Mouse (Mus musculus) embryo, embryonic 10.5 days (tissue): ENCODE data around the gene Mrpl19.

Experiments used
- DNase-seq: peaks from one replicate; pipeline ENCODE4 v3.0.0-alpha.2; 2015; ENCODE audit warnings: low spot score

Gene Mrpl19

GRCm38 (mm10) chr6:81965296-81966067 is at the start of gene Mrpl19:
Gene Mrpl19 (minus strand): TSS chr6:81965958.
- peak; percentile 97 for DNase-seq

GRCm38 (mm10) chr6:82012392-82012791 is 46.6 kb upstream of the Mrpl19 start:
- no peak for DNase-seq

GRCm38 (mm10) chr6:81990049-81990810 is 24.5 kb upstream of the Mrpl19 start:
- DNase-seq: no peak

GRCm38 (mm10) chr6:81988341-81988740 is 22.6 kb upstream of the Mrpl19 start:
- no peak for DNase-seq

GRCm38 (mm10) chr6:81987580-81987979 is 21.8 kb upstream of the Mrpl19 start:
- no peak for DNase-seq

GRCm38 (mm10) chr6:81987010-81987409 is 21.3 kb upstream of the Mrpl19 start:
- peak; percentile 88 for DNase-seq

GRCm38 (mm10) chr6:81986599-81986998 is 20.8 kb upstream of the Mrpl19 start:
- DNase-seq: no peak

DNA sequence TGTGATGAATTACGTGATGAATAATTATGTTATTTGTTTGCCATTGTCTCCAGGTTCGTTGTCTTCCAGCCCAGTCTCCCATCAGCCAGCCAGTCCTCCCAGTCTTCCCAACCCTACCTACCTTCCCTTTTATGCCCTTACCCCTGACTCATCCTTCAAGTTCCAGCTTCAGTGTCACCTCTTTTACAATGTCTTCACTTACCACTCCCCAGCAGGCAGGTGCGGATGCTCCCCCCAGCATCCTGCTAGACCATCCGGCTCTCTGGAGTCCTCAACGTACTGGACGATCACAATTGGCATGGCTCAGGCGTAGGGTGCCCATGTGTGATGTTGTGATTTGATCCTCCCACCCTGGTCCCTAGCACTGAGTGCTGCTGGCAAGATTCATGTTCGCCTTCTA is 20.4 kb upstream of the Mrpl19 start:
- DNase-seq: no peak

DNA sequence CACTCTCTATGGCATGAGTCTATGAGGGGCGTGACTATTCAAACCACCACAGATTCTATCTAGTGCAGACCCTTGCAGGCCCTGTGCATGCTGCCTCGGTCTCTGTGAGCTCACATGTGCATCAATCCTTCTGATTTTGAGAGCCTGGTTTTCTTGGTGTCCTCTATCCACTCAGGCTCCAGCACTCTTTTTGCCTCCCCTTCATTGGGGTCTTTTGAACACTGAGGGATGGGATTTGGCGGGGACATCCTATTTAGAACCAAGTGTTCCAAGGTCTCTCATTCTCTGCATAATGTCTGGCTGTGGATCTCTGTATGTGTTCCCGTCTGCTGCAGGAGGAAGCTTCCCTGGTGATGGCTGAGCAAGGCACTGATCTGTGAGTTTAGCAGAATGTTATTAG is 13.5 kb upstream of the Mrpl19 start:
- no peak for DNase-seq

DNA sequence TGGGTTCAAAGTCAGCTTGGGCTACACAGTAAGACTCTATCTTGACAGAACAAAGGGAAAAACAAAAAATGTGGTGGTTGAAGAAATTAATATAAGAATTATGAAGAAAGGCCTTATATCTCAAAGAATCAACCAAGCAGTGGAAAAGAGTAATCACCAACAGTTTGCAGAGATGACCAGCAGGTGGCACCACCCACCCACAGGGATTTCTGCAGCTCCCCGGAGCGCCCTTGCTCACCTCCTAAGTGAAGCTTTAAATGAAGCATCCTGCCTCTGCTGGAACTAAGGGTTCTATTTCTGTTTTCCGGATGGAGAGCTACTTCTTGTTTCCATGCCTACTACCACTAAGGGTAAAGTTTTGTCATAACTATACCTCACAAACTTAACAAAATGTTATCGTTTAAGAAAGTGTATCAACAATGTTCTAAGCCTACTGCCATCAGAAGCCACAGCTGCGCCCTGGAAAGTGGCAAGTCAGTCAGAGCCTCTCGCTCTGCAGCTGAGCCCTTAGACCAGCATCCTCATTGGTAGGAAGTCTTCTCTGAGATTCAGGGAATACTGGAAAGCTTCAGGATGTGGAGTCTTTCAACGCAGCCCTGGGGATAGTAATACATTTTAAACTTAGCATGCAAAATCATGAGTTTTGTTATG is 10.3 kb upstream of the Mrpl19 start:
- DNase-seq: peak; percentile 82

DNA sequence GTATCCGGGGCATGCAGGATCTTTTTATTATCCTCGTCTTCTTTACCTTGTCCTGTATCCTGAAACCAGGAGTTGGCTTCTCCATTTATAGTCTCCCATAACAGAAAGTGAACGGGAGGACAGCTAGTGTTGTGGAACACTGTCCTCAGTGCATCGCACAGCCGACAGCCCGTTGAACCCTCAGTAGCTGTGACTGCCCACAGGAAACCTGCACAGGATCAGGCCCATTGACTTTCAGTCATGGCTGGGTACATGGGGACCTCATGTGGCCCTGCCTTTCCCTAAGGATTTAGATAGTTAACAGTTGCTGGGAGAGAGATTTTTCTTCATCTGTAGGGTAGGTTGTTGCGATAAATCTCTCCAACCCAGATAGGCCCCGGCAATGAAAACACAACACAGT is 6.8 kb upstream of the Mrpl19 start:
- DNase-seq: no peak

DNA sequence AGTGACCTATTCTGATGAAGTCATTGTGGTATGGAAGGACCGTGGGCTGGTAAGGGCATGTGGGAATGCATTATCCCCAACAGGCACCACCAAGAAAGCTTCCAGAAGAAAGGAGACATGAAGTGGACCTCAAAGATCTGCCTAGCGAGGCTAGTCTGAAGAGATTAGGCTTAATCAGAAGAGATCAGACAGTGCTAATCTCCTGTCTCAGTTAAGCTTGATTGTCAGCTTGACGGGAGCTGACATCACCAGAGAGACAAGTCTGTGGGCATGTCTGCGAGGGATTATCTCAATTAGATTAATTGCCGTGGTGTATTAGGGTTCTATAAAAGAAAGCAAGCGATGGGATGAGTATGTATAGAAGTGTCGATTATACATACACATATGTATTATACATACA is 5.4 kb upstream of the Mrpl19 start:
- no peak for DNase-seq

GRCm38 (mm10) chr6:81966068-81966544 is 348 bp upstream of the Mrpl19 start:
- DNase-seq: no peak

DNA sequence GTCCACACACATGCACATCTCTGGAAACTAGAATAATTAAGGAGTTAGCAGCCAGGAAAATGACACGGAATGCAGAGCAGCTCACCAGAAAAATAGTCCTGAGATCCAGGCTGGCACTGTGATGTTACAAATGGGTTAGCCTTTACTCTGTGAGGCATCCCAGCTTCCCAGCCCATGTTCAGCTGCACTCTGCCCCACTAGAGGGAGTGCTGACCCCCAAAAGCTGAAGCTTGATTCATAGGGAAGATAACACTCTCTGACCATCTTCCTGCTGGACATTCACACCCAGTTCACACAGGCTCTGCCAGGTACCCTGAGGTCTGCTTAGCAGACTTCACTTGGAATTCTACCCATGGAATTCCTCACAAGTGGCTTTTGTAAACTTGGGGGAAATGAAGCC is 5.5 kb downstream of the Mrpl19 start:
- no peak for DNase-seq

- no peak for DNase-seq
Observed at GRCm38 (mm10) chr6:81959866-81960265, 5.9 kb downstream of the Mrpl19 start.

GRCm38 (mm10) chr6:81957992-81958391 is 7.8 kb downstream of the Mrpl19 start:
- DNase-seq: no peak

DNA sequence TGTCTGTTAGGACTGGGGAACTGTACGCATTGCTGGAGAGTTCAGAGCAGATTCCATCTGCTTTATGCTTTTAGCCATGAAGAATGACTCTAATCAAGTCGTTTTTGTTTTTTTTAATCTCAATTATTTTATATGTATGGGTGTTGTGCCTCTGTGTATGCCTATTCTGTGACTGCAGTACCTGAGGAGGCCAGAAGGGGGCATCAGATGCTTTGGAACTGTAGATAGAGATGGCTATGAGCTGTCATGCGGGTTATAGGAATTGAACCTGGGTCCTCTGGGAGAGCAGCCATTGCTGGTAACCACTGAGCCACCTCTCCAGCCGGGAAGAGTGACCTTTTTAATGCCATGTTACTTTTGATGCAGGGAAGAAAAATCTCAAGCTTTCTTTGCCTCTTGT is 9.4 kb downstream of the Mrpl19 start:
- peak; percentile 19 for DNase-seq

DNA sequence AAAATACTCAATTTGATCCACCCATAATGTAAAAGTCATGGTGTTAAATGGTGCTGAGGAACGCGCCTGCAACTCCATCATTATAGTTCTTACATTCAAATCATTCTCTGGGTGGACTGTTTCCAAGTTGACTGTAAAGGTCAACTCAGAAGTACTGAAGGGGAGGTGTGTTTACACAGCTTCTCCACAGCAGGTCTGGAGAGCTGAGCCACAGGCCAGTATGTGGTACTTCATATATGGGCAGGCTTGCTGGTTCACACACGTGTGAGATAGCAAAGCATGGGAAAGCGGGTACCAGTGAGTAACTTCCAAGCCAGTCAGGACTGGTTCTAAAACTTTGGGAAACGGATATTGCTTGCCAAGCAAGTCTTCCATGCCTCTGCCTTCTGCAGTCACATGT is 10.6 kb downstream of the Mrpl19 start:
- DNase-seq: no peak

- DNase-seq: no peak
Observed at GRCm38 (mm10) chr6:81946906-81947305, 18.9 kb downstream of the Mrpl19 start.

DNA sequence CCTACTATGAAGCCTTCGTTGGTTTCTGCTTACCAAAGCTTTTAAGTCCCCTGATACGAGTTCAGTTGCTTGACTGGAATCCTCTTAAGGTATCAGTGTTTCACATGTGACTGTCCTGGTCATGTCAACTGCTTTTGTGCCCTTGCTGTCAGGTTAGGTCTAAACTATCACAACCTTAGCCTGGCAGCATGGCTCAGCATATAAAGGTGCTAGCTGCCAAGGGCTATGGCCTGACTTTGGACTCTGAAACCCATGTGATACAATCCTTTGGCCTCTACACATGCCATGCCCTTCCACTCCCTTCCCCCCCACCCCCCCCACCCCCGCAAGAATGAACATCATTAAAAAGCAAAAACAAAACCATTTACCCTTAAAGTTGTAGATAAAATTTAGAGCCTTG is 21.3 kb downstream of the Mrpl19 start:
- DNase-seq: no peak

- DNase-seq: no peak
Observed at GRCm38 (mm10) chr6:81943281-81943680, 22.5 kb downstream of the Mrpl19 start.

DNA sequence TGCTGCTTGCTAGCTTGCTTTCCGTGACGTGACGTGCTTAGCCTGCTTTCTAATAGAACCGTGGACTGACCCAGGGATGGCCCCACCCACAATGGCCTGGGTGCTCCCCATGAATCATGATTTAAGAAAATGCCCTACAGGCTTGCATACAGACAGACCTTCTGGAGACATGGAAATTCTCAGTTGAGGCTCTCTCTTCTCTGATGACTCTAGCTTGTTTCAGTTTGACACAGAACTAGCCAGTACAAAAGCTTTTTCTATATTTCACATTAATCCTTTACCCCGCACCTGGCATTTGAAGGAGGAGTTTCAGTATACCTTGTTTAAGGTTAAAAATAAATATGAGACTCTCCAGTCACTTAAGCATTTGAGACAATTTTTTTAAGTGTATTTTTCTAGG is 24.0 kb downstream of the Mrpl19 start:
- no peak for DNase-seq

DNA sequence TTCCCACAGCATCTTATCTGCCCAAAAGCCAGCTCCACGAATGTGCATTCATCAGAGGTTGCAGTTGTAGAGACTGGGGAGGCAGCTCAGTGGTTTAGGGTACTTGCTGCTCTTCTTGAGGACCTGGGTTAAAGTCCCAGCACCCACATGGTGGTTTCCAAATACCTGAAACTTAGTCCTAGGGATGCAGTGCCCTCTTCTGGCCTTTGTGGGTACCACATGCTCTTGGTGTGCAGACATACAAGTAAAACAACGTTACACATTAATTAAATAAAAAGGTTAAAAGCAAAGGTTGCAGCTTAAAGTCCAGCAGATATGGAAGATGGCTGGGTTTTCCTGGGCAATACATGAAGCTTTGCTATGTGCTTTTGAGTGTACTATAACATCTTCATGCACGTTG is 32.5 kb downstream of the Mrpl19 start:
- DNase-seq: no peak
